Mouse (Mus musculus): ENCODE measurements around the gene Pbp2.

Gene Pbp2

GRCm38 (mm10) chr6:135300469-135300868, 9.7 kb downstream of the Pbp2 start:
- no peak for DNase-seq (ENCODE audit: low read depth, low spot score)

GRCm38 (mm10) chr6:135299024-135299550, 11.1 kb downstream of the Pbp2 start:
- DNase-seq (ENCODE audit: low read depth, low spot score) = no peak

- no peak for DNase-seq (ENCODE audit: low read depth, low spot score)
These were observed 12.6 kb downstream of the Pbp2 start for GRCm38 (mm10) chr6:135297570-135297969.

- no peak for DNase-seq (ENCODE audit: low read depth, low spot score)
These were observed 13.9 kb downstream of the Pbp2 start for GRCm38 (mm10) chr6:135296267-135296666.

- DNase-seq (ENCODE audit: low read depth, low spot score) = no peak
These were observed 14.9 kb downstream of the Pbp2 start for GRCm38 (mm10) chr6:135295082-135295861.

GRCm38 (mm10) chr6:135294150-135294549, 16.1 kb downstream of the Pbp2 start:
- DNase-seq (ENCODE audit: low read depth, low spot score) = no peak

- DNase-seq (ENCODE audit: low read depth, low spot score) = no peak
These were observed 17.8 kb downstream of the Pbp2 start for GRCm38 (mm10) chr6:135292391-135292790.

GRCm38 (mm10) chr6:135279856-135280255, 30.3 kb downstream of the Pbp2 start:
- peak; percentile 40 for DNase-seq (ENCODE audit: low read depth, low spot score)

GRCm38 (mm10) chr6:135279286-135279685, 30.9 kb downstream of the Pbp2 start:
- DNase-seq (ENCODE audit: low read depth, low spot score) = no peak

- DNase-seq (ENCODE audit: low read depth, low spot score) = no peak
These were observed 31.9 kb downstream of the Pbp2 start for GRCm38 (mm10) chr6:135278302-135278701.

- no peak for DNase-seq (ENCODE audit: low read depth, low spot score)
These were observed 33.5 kb downstream of the Pbp2 start for GRCm38 (mm10) chr6:135276474-135277295.

GRCm38 (mm10) chr6:135275231-135275630, 35.0 kb downstream of the Pbp2 start:
- no peak for DNase-seq (ENCODE audit: low read depth, low spot score)

- DNase-seq (ENCODE audit: low read depth, low spot score) = no peak
These were observed 37.1 kb downstream of the Pbp2 start for GRCm38 (mm10) chr6:135273066-135273465.

- no peak for DNase-seq (ENCODE audit: low read depth, low spot score)
These were observed 38.4 kb downstream of the Pbp2 start for GRCm38 (mm10) chr6:135271761-135272160.

- DNase-seq (ENCODE audit: low read depth, low spot score) = no peak
These were observed 40.6 kb downstream of the Pbp2 start for GRCm38 (mm10) chr6:135269626-135270025.

GRCm38 (mm10) chr6:135268392-135268791, 41.8 kb downstream of the Pbp2 start:
- DNase-seq (ENCODE audit: low read depth, low spot score) = no peak

- DNase-seq (ENCODE audit: low read depth, low spot score) = no peak
These were observed 43.0 kb downstream of the Pbp2 start for GRCm38 (mm10) chr6:135267221-135267620.

- DNase-seq (ENCODE audit: low read depth, low spot score) = no peak
These were observed 44.1 kb downstream of the Pbp2 start for GRCm38 (mm10) chr6:135266056-135266455.

- DNase-seq (ENCODE audit: low read depth, low spot score) = no peak
These were observed 46.1 kb downstream of the Pbp2 start for GRCm38 (mm10) chr6:135264136-135264535.

- DNase-seq (ENCODE audit: low read depth, low spot score) = no peak
These were observed 47.6 kb downstream of the Pbp2 start for GRCm38 (mm10) chr6:135262565-135262964.

GRCm38 (mm10) chr6:135261124-135261523, 49.1 kb downstream of the Pbp2 start:
- no peak for DNase-seq (ENCODE audit: low read depth, low spot score)

GRCm38 (mm10) chr6:135260435-135260834, 49.8 kb downstream of the Pbp2 start:
- DNase-seq (ENCODE audit: low read depth, low spot score) = no peak

Measured in forelimb bud, embryonic 11.5 days (tissue).